Mouse (Mus musculus) hindbrain, embryonic 15.5 days (tissue): ENCODE results near the gene Arhgap32. TPM values are rescaled to one million over a fixed set of nuclear protein-coding genes. Genes with fewer than 3 reads are reported as not detected.

Experiments used
- ATAC-seq: fragments of 200-750 bp; cut with Nextera tagmentation; 2 replicates; pipeline ENCODE4 v1.8.0; 2017; ENCODE audit warnings: low read depth, moderate number of reproducible peaks, moderate TSS enrichment; ENCODE audit not compliant: low FRiP score
- H3K27ac ChIP-seq: fragments of 300-500 bp; sonication (generic); replicated peaks from 2 replicates; pipeline ENCODE4 v1.5.1; 2015; ENCODE audit warnings: mild to moderate bottlenecking, inconsistent platforms
- H3K27me3 ChIP-seq: fragments of 300-500 bp; sonication (generic); 2 replicates; pipeline ENCODE4 v1.6.1; 2015; ENCODE audit warnings: control low read depth, inconsistent platforms
- H3K36me3 ChIP-seq: fragments of 300-500 bp; sonication (generic); 2 replicates; pipeline ENCODE4 v1.6.1; 2015; ENCODE audit warnings: control low read depth, inconsistent platforms
- H3K4me1 ChIP-seq: fragments of 300-500 bp; sonication (generic); replicated peaks from 2 replicates; pipeline ENCODE4 v1.6.1; 2015; ENCODE audit warnings: control low read depth, inconsistent platforms
- H3K4me2 ChIP-seq: fragments of 300-500 bp; sonication (generic); 2 replicates; pipeline ENCODE4 v1.6.1; 2015; ENCODE audit warnings: moderate library complexity, mild to moderate bottlenecking, inconsistent platforms
- H3K4me3 ChIP-seq: fragments of 300-500 bp; sonication (generic); 2 replicates; pipeline ENCODE4 v1.5.1; 2015; ENCODE audit warnings: mild to moderate bottlenecking, inconsistent platforms
- H3K9ac ChIP-seq: fragments of 300-500 bp; sonication (generic); 2 replicates; pipeline ENCODE4 v1.6.1; 2015; ENCODE audit warnings: inconsistent platforms
- H3K9me3 ChIP-seq: fragments of 300-500 bp; sonication (generic); 2 replicates; pipeline ENCODE4 v1.6.1; 2016; ENCODE audit warnings: control low read depth, inconsistent platforms
- WGBS: fragments of 180-500 bp; shearing (Covaris S2); methylation state at CpG from one replicate; pipeline ENCODE4 v1.1.7; 2015; 5-methylcytosine and 5-hydroxymethylcytosine counted together
- microRNA-seq: library from miRNA; unstranded; fragments of <30 nt; microRNA quantifications from one replicate; pipeline ENCODE4, GENCODE M21; 2016
- polyA plus RNA-seq: library from polyadenylated mRNA; unstranded; fragments of >200 nt; fragmentation: Nextera tagmentation; extraction: Ambion mirVana; gene quantifications from 2 replicates; pipeline ENCODE4 v1.2.1, GENCODE M21; 2015

Gene Arhgap32
- polyA plus RNA-seq, 1 experiment from 2014 or later, result 13.5 TPM

DNA sequence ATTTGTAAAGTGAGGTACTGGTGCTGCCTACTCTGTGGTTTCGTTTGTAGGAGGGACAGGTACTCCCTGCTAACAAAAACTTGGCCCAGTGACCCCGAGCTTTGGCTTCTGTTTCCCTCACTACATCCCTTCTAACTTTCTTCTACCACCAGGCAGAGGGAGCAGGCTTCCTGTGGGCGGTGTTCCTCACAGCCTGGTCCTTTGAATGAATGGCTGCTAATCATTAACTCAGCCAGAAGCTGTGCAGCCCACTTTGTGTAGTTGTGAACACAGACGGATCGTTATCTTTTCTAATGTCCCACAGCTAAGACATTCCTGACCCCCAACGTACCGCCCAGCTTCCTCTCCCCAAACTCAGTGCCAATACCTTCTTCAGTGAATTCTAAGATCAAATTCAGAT, 175.7 kb downstream of the Arhgap32 start:
- H3K9ac ChIP-seq, result no peak overlapping the region
- peaks cover 10% of the 10 kb centered on the region for H3K4me1 ChIP-seq
- WGBS, result 35% methylated on average over 7 of the region's 7 CpGs
- no peaks in the 10 kb centered on the region for H3K9me3 ChIP-seq
- no peaks in the 10 kb centered on the region for H3K27me3 ChIP-seq
- no peak overlapping the region for H3K27ac ChIP-seq
- H3K4me2 ChIP-seq, result no peak overlapping the region
- no peak for ATAC-seq
- no peaks in the 10 kb centered on the region for H3K36me3 ChIP-seq
- no peak overlapping the region for H3K4me3 ChIP-seq

DNA sequence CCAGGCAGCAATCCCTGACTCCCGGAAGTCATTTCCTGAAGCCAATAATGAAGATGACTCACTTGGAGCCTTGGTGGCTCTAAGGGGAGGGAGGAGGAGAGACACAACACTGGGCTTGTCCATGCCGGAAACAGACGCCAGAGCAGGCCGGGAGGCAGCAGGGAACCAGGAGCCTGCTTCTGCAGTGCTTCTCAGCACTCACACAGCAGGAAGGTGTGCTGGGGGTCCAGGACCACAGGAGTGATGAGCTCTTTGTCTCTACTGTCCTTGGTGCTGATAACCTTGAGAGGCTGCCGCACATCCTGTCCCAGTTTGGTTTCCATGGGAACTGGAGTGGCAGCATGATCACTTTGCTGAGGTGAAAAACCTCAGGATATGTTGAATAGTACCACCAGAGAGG, 176.8 kb downstream of the Arhgap32 start:
- no peaks in the 10 kb centered on the region for H3K36me3 ChIP-seq
- peak; percentile 71; the same call in 1 of the 2 replicates for ATAC-seq
- no peak overlapping the region for H3K4me2 ChIP-seq
- 24% methylated on average over 5 of the region's 5 CpGs for WGBS
- H3K9ac ChIP-seq, result no peak overlapping the region
- no peaks in the 10 kb centered on the region for H3K9me3 ChIP-seq
- peak overlapping the region; percentile 55 for H3K27ac ChIP-seq
- no peak overlapping the region for H3K4me3 ChIP-seq
- no peaks in the 10 kb centered on the region for H3K27me3 ChIP-seq
- peaks cover 10% of the 10 kb centered on the region for H3K4me1 ChIP-seq

DNA sequence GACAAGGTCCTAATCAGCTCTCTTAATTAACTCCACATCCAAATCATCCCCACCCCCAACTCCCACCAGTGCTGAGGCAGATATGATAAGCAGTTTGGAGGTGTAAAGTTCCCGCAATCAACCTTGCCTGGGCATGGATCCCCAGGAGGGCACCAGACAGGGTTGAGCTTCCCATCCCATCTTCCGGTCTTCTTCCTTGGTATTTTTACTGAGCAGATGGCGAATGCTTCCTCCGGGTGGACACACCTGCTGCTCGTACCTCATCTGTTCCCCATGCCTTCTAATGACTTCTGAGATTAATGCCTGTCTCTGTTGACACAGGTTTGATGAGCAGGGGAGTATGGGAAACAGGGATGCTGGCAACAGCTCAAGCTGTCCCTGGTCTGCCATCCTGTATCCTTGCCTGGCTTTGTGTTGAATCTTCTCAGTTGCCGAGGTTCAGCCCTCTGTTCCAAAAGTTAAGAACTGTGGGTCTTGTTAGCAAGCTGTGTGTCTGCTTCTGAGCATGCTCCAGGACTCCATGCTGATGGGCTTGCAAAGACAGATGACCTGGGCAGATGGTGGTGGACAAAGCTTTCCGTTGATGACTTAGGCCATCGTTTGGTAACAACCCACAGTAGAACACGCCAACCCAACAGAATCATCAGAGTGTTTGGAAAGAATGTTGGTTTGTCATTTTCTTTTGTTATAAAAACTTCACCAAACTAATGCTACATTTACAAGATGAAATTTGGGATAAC, 179.3 kb downstream of the Arhgap32 start:
- peaks cover 10% of the 10 kb centered on the region for H3K4me1 ChIP-seq
- no peak overlapping the region for H3K9ac ChIP-seq
- no peaks in the 10 kb centered on the region for H3K9me3 ChIP-seq
- no peak overlapping the region for H3K4me2 ChIP-seq
- ATAC-seq, result no peak
- H3K27me3 ChIP-seq, result no peaks in the 10 kb centered on the region
- no peak overlapping the region for H3K4me3 ChIP-seq
- no peak overlapping the region for H3K27ac ChIP-seq
- 72% methylated on average over 9 of the region's 9 CpGs for WGBS
- no peaks in the 10 kb centered on the region for H3K36me3 ChIP-seq

DNA sequence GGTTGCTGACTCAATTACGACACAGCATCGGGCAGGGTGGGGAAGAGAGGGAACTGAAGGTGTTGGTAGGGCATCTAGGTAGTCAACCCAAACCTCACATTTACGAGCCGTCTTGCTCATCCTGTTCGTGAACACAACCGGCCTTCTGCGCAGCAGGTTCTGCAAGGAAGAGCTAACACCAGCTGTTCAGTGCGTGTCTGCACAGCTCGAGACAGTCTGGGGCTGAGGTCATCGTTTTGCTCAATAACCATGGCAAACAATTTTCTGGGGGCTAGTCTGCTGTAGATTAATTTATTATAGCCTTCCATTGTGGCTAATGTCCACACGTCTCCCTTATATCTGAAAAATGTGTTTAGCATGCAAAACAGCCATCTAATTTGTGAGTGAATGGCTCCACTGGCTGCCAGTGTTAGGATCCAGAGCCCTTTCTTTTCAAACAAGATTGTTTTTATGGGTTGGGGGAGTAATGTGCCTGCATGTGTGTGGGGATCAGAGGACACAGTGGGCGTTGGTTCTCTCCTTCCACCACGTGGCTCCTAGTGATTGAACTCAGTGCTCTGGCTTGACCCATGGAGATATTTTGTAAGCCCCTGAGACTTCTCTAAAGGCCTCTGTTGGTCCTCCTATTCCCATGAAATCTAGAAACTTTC, 186.7 kb downstream of the Arhgap32 start:
- Histone ChIP-seq H3K27me3 (no peaks in the 10 kb centered on the region), H3K36me3 (no peaks in the 10 kb centered on the region), H3K9ac (no peak overlapping the region), H3K27ac (peak overlapping the region; percentile 11; the same call in 1 of the 2 replicates), H3K4me1 (peaks cover 9% of the 10 kb centered on the region), H3K9me3 (no peaks in the 10 kb centered on the region), H3K4me2 (0 out of 2 replicates have a peak overlapping the region, but pooled peaks have one; percentile 9), H3K4me3 (no peak overlapping the region)
- WGBS, result 25% methylated on average over 13 of the region's 13 CpGs
- peak; percentile 63; the same call in 1 of the 2 replicates for ATAC-seq

DNA sequence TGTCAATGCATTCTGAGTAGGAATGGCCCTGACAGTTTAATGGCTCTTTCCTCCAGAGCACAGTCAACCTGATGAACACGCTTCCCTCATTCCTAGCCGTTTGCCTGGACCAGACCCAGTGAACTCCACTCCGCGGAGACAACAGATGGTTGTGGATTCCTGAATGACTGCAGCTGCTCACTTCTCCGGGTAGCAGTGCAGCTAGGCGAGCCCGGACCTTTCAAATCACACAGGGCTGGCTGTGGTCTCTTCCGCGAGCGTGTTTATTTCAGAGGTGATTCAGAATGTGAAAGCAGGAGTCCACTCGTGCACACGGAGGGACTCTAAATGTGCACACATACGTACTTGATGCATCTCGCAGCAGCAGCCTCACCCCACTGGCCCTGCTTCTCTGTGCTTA, 195.8 kb downstream of the Arhgap32 start:
- H3K4me1 ChIP-seq, result peaks cover 14% of the 10 kb centered on the region
- H3K36me3 ChIP-seq, result no peaks in the 10 kb centered on the region
- 35% methylated on average over 14 of the region's 14 CpGs for WGBS
- peak overlapping the region; percentile 25; the same call in 1 of the 2 replicates for H3K27ac ChIP-seq
- no peaks in the 10 kb centered on the region for H3K27me3 ChIP-seq
- peak overlapping the region; percentile 37 for H3K4me2 ChIP-seq
- H3K4me3 ChIP-seq, result no peak overlapping the region
- H3K9me3 ChIP-seq, result no peaks in the 10 kb centered on the region
- peak; percentile 71; the same call in 1 of the 2 replicates for ATAC-seq
- H3K9ac ChIP-seq, result no peak overlapping the region

DNA sequence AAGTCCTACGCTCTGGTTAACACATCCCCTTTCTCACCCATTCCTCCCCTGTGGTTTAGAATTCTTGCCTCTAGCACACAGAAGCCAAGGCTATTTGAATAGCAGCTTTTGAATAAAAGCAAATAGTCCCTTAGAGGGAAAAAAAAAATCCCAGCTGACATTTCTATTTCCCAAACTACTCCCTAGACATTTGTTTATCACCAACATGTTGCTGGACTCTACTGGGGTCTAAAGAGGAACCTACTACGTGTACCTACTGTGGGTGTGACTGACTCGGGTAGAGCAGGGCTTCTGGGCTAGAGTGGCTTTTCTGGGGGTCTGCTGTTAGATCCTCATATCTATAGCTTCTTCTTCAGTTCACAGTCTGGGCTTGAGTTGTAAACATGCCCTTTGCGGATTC, 196.3 kb downstream of the Arhgap32 start:
- Histone ChIP-seq H3K36me3 (no peaks in the 10 kb centered on the region), H3K9me3 (no peaks in the 10 kb centered on the region), H3K27ac (peak overlapping the region; percentile 25; the same call in 1 of the 2 replicates), H3K27me3 (no peaks in the 10 kb centered on the region), H3K4me2 (peak overlapping the region; percentile 37), H3K4me3 (no peak overlapping the region), H3K4me1 (peaks cover 14% of the 10 kb centered on the region), H3K9ac (no peak overlapping the region)
- WGBS, result 63% methylated on average over 4 of the region's 4 CpGs
- ATAC-seq, result no peak

DNA sequence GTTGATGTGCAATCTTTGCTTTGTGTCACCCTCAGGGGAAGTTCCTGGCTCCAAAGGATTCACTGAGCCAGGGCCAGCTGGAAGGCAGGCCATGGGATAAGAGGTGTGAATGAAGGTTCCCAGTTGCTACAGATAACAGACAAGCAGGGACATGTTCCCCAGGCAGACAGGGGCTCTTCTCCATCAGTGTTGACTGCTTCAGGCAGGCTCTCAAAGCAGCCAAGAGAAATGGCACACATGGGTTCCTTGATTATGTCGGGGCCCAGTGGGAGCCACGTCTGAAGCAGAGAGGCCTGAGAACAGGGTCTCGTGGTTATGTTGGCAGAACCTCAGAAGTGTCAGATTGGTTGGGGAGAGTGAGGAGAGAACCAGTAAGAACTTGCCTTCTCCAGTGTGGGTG, 198.1 kb downstream of the Arhgap32 start:
- Histone ChIP-seq H3K4me3 (no peak overlapping the region), H3K4me1 (peaks cover 14% of the 10 kb centered on the region), H3K4me2 (no peak overlapping the region), H3K36me3 (no peaks in the 10 kb centered on the region), H3K27ac (no peak overlapping the region), H3K27me3 (no peaks in the 10 kb centered on the region), H3K9ac (no peak overlapping the region), H3K9me3 (no peaks in the 10 kb centered on the region)
- 64% methylated on average over 3 of the region's 3 CpGs for WGBS
- no peak for ATAC-seq

DNA sequence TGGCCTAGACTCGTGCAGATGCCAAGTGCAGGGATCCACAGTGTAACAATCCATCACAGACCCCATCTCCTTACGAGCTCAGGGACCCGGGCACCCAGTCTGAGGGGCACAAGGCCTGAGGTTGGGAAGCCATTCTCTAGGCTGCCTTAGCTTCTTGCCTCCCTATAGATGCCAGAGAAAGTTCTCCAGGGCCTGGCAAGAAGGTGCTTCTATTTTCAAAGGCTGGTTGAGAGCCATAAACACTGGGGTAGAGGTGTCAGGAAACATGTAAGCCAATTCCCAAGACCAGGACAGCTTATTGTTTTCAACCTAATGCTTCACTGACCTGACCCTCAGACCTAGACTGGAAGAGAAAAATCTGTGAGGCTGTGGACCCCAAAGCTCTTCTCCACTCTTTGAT, 200.1 kb downstream of the Arhgap32 start:
- 94% methylated on average over 3 of the region's 3 CpGs for WGBS
- Histone ChIP-seq H3K36me3 (no peaks in the 10 kb centered on the region), H3K4me3 (no peak overlapping the region), H3K9me3 (no peaks in the 10 kb centered on the region), H3K27ac (no peak overlapping the region), H3K4me1 (peaks cover 14% of the 10 kb centered on the region), H3K4me2 (no peak overlapping the region), H3K9ac (no peak overlapping the region), H3K27me3 (no peaks in the 10 kb centered on the region)
- no peak for ATAC-seq

Small RNAs within 50 kb of the gene (microRNA-seq; reads per million reads assigned to microRNA genes)
- not detected for gene Gm44453

Other genes with a start within 250 kb of the Arhgap32 start
- 0.18 and 0.41 TPM in 2 replicates for gene Barx2, start 202.7 kb upstream of the Arhgap32 start, polyA plus RNA-seq
- 0.52 and 0.77 TPM in 2 replicates for gene Kcnj5, start 228.2 kb downstream of the Arhgap32 start, polyA plus RNA-seq